Mouse (Mus musculus): ENCODE data around the gene Olfr113. TPM values are rescaled to one million over a fixed set of nuclear protein-coding genes. Genes with fewer than 3 reads are reported as not detected.
"Not testable (repeated sequence)": the region's sequence is repeated elsewhere in the genome, so short reads cannot be mapped to it uniquely, and the experiment has no call there.

The Olfr113 gene
- polyA plus RNA-seq, 1 experiment from 2014 or later = not detected

DNA sequence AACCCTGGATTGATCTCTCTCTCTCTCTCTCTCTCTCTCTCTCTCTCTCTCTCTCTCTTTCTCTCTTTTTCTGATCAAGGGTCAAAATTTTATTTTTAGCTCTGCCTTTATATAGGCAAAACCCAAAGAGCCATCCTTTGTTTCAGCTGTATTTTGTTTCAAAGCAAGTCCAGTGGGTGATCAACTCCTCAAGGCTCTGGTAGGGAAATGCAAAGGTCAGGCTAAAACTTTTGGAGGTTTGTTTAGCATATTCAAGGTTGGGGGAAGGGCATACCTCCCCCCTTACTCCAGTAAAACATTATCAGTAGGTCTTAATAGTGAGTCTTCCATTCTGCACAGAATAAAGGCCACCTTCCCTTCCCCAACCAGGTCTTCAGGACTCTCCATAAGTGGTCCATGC is 42.3 kb downstream of the Olfr113 start:
- Histone ChIP-seq H3K27ac (replicated peaks; ENCODE audit: low read depth, low read length) (no peak overlapping the region), H3K9me3 (ENCODE audit: control insufficient read depth, low read length) (no peaks in the 10 kb centered on the region), H3K4me1 (ENCODE audit: control insufficient read depth, insufficient read depth, low read length) (no peaks in the 10 kb centered on the region), H3K4me3 (replicated peaks; ENCODE audit: low read depth, low read length) (no peak overlapping the region), H3K4me2 (ENCODE audit: low read length) (no peak overlapping the region), H3K9ac (replicated peaks; ENCODE audit: low read length) (no peak overlapping the region), H3K36me3 (ENCODE audit: control insufficient read depth, insufficient read depth, low read length) (no peaks in the 10 kb centered on the region), H3K27me3 (ENCODE audit: control insufficient read depth, insufficient read depth, low read length) (no peaks in the 10 kb centered on the region)
- no peak for ATAC-seq (ENCODE audit: low FRiP score, low TSS enrichment)
- no peak for DNase-seq

DNA sequence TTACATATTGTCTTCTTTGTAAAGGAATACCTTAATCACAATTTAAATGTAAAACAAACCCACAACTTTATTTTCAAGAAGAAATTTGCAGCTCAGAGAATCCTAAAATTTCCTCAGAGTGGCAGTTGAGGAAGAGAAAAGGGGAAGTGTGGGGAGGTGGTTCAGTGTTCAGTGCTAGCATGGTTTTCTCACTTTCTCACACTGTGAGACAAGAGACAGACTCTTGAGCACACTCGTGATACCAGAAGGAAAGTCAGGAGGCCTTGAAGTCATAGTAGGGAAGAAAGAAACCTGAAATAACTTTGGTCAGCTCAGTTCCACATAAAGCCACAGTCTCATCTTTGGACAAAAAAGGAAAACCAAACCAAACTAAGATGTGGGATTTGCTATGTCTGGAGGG is 52.0 kb downstream of the Olfr113 start:
- 80% methylated on average over 1 of the region's 1 CpGs for WGBS
- H3K27ac ChIP-seq (replicated peaks; ENCODE audit: low read depth, low read length); H3K4me1 ChIP-seq (ENCODE audit: control insufficient read depth, insufficient read depth, low read length); H3K36me3 ChIP-seq (ENCODE audit: control insufficient read depth, insufficient read depth, low read length); H3K9me3 ChIP-seq (ENCODE audit: control insufficient read depth, low read length); H3K27me3 ChIP-seq (ENCODE audit: control insufficient read depth, insufficient read depth, low read length); ATAC-seq (ENCODE audit: low FRiP score, low TSS enrichment); DNase-seq; H3K4me3 ChIP-seq (replicated peaks; ENCODE audit: low read depth, low read length); H3K4me2 ChIP-seq (ENCODE audit: low read length); H3K9ac ChIP-seq (replicated peaks; ENCODE audit: low read length): not testable (repeated sequence)

DNA sequence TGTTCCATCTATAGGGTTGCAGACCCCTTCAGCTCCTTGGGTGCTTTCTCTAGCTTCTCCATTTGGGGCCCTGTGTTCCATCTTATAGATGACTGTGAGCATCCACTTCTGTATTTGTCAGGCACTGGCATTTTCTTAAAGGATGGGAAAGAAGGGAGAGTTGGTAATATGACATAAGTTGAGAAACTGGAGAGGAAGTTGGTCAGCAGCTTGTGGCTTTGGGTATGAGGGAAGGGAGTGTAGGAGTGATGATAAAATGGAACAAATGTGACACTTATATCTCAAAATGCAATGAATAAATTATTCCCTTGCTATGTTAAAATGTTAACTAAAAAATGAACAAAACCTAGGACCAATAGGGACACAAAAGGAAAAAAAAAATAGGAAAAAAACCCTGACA is 52.9 kb downstream of the Olfr113 start:
- H3K4me3 ChIP-seq (replicated peaks; ENCODE audit: low read depth, low read length); ATAC-seq (ENCODE audit: low FRiP score, low TSS enrichment); H3K4me1 ChIP-seq (ENCODE audit: control insufficient read depth, insufficient read depth, low read length); H3K27me3 ChIP-seq (ENCODE audit: control insufficient read depth, insufficient read depth, low read length); H3K27ac ChIP-seq (replicated peaks; ENCODE audit: low read depth, low read length); H3K4me2 ChIP-seq (ENCODE audit: low read length); H3K9me3 ChIP-seq (ENCODE audit: control insufficient read depth, low read length); DNase-seq; H3K36me3 ChIP-seq (ENCODE audit: control insufficient read depth, insufficient read depth, low read length); H3K9ac ChIP-seq (replicated peaks; ENCODE audit: low read length): not testable (repeated sequence)

Other genes starting within 250 kb of the Olfr113 start
- not detected in 2 replicates for gene Olfr103, start 238.0 kb downstream of the Olfr113 start, polyA plus RNA-seq (2014; fragmentation: Nextera tagmentation; extraction: Ambion mirVana)
- not detected in 2 replicates for gene Olfr104-ps, start 218.1 kb downstream of the Olfr113 start, polyA plus RNA-seq (2014; fragmentation: Nextera tagmentation; extraction: Ambion mirVana)
- not detected in 2 replicates for gene Olfr105-ps, start 198.6 kb downstream of the Olfr113 start, polyA plus RNA-seq (2014; fragmentation: Nextera tagmentation; extraction: Ambion mirVana)
- gene Olfr106-ps, start 187.3 kb downstream of the Olfr113 start, polyA plus RNA-seq (2014; fragmentation: Nextera tagmentation; extraction: Ambion mirVana) = not detected in 2 replicates
- not detected in 2 replicates for gene Olfr107, start 178.4 kb downstream of the Olfr113 start, polyA plus RNA-seq (2014; fragmentation: Nextera tagmentation; extraction: Ambion mirVana)
- gene Olfr108, start 132.2 kb downstream of the Olfr113 start, polyA plus RNA-seq (2014; fragmentation: Nextera tagmentation; extraction: Ambion mirVana) = not detected in 2 replicates
- not detected in 2 replicates for gene Olfr109, start 118.7 kb downstream of the Olfr113 start, polyA plus RNA-seq (2014; fragmentation: Nextera tagmentation; extraction: Ambion mirVana)
- not detected in 2 replicates for gene H2-M2, start 94.1 kb downstream of the Olfr113 start, polyA plus RNA-seq (2014; fragmentation: Nextera tagmentation; extraction: Ambion mirVana)
- not detected in 2 replicates for gene Olfr110, start 85.2 kb downstream of the Olfr113 start, polyA plus RNA-seq (2014; fragmentation: Nextera tagmentation; extraction: Ambion mirVana)
- gene Olfr111, start 69.6 kb downstream of the Olfr113 start, polyA plus RNA-seq (2014; fragmentation: Nextera tagmentation; extraction: Ambion mirVana) = not detected in 2 replicates
- gene Olfr112, start 8.2 kb downstream of the Olfr113 start, polyA plus RNA-seq (2014; fragmentation: Nextera tagmentation; extraction: Ambion mirVana) = not detected in 2 replicates
- gene Olfr114, start 15.1 kb upstream of the Olfr113 start, polyA plus RNA-seq (2014; fragmentation: Nextera tagmentation; extraction: Ambion mirVana) = not detected in 2 replicates
- gene Olfr115, start 49.4 kb upstream of the Olfr113 start, polyA plus RNA-seq (2014; fragmentation: Nextera tagmentation; extraction: Ambion mirVana) = not detected in 2 replicates
- not detected in 2 replicates for gene Olfr116, start 49.5 kb upstream of the Olfr113 start, polyA plus RNA-seq (2014; fragmentation: Nextera tagmentation; extraction: Ambion mirVana)
- gene Olfr117, start 86.1 kb upstream of the Olfr113 start, polyA plus RNA-seq (2014; fragmentation: Nextera tagmentation; extraction: Ambion mirVana) = not detected in 2 replicates
- gene Olfr118, start 89.3 kb upstream of the Olfr113 start, polyA plus RNA-seq (2014; fragmentation: Nextera tagmentation; extraction: Ambion mirVana) = not detected in 2 replicates
- not detected in 2 replicates for gene Olfr119, start 118.9 kb upstream of the Olfr113 start, polyA plus RNA-seq (2014; fragmentation: Nextera tagmentation; extraction: Ambion mirVana)
- gene Olfr120, start 144.1 kb upstream of the Olfr113 start, polyA plus RNA-seq (2014; fragmentation: Nextera tagmentation; extraction: Ambion mirVana) = not detected in 2 replicates
- not detected in 2 replicates for gene Olfr121, start 171.2 kb upstream of the Olfr113 start, polyA plus RNA-seq (2014; fragmentation: Nextera tagmentation; extraction: Ambion mirVana)
- gene Olfr122, start 190.9 kb upstream of the Olfr113 start, polyA plus RNA-seq (2014; fragmentation: Nextera tagmentation; extraction: Ambion mirVana) = not detected in 2 replicates
- gene Olfr123, start 215.9 kb upstream of the Olfr113 start, polyA plus RNA-seq (2014; fragmentation: Nextera tagmentation; extraction: Ambion mirVana) = not detected in 2 replicates
- gene Olfr124, start 222.2 kb upstream of the Olfr113 start, polyA plus RNA-seq (2014; fragmentation: Nextera tagmentation; extraction: Ambion mirVana) = not detected in 2 replicates

Data from midbrain, embryonic 14.5 days (tissue).